Mouse (Mus musculus) myocyte (in vitro differentiated cells): ENCODE measurements around the gene Mrpl34. TPM values are rescaled to one million over a fixed set of nuclear protein-coding genes. Genes with fewer than 3 reads are reported as not detected.
A peak's percentile ranks its signal among the peaks of the same experiment; 100 is the strongest.
"Not testable (repeated sequence)": the region's sequence is repeated elsewhere in the genome, so short reads cannot be mapped to it uniquely, and the experiment has no call there.

Experiments used
- H3K27me3 ChIP-seq: one replicate; pipeline ENCODE4 v1.6.1; 2011; ENCODE audit not compliant: control insufficient read depth, insufficient read depth, insufficient read length
- H3K36me3 ChIP-seq: one replicate; pipeline ENCODE4 v1.6.1; 2011; ENCODE audit not compliant: control insufficient read depth, insufficient read depth
- H3K4me2 ChIP-seq: one replicate; pipeline ENCODE4 v1.6.1; 2011; ENCODE audit warnings: low read depth, control low read depth
- H3K4me3 ChIP-seq: one replicate; pipeline ENCODE4 v1.5.1; 2011; ENCODE audit warnings: mild to moderate bottlenecking, control low read depth, moderate library complexity
- H3K79me2 ChIP-seq: one replicate; pipeline ENCODE4 v1.6.1; 2011; ENCODE audit not compliant: control insufficient read depth, insufficient read depth
- H3ac ChIP-seq: one replicate; pipeline ENCODE4 v1.6.1; 2011; ENCODE audit not compliant: control insufficient read depth, insufficient read length
- CEBPB ChIP-seq: IDR thresholded peaks from 2 replicates; pipeline ENCODE4 v1.6.1; 2011; ENCODE audit warnings: mild to moderate bottlenecking, moderate library complexity; ENCODE audit not compliant: poor library complexity, insufficient read depth, severe bottlenecking
- E2F4 ChIP-seq: IDR thresholded peaks from one replicate; pipeline ENCODE4 v1.6.1; 2011; ENCODE audit warnings: mild to moderate bottlenecking, control low read depth, moderate library complexity; ENCODE audit not compliant: insufficient read depth
- MAX ChIP-seq: IDR thresholded peaks from one replicate; pipeline ENCODE4 v1.6.1; 2011; ENCODE audit warnings: low read depth, mild to moderate bottlenecking, control low read depth
- MYOD1 ChIP-seq, 3 experiments: IDR thresholded peaks; one replicate each; pipeline ENCODE4 v1.6.1; 2011; ENCODE audit warnings: control low read depth in 2 of 3, low read depth in 2 of 3, mild to moderate bottlenecking in 2 of 3, moderate library complexity in 1 of 3; ENCODE audit not compliant: insufficient read length in 2 of 3, control insufficient read depth in 1 of 3
- MYOG ChIP-seq, 3 experiments: IDR thresholded peaks; one replicate each; pipeline ENCODE4 v1.6.1; 2011; ENCODE audit warnings: control low read depth in 2 of 3, low read depth in 2 of 3, mild to moderate bottlenecking in 2 of 3; ENCODE audit not compliant: insufficient read length in 2 of 3, control insufficient read depth in 1 of 3, insufficient read depth in 1 of 3
- POLR2A ChIP-seq: IDR thresholded peaks from one replicate; pipeline ENCODE4 v1.6.1; 2011; ENCODE audit warnings: low read depth, mild to moderate bottlenecking, control low read depth, moderate library complexity; ENCODE audit not compliant: insufficient read length
- POLR2AphosphoS2 ChIP-seq: IDR thresholded peaks from one replicate; pipeline ENCODE4 v1.6.1; 2011; ENCODE audit warnings: low read depth, control low read depth; ENCODE audit not compliant: insufficient read length
- REST ChIP-seq: IDR thresholded peaks from one replicate; pipeline ENCODE4 v1.6.1; 2011; ENCODE audit warnings: mild to moderate bottlenecking, control low read depth, moderate library complexity; ENCODE audit not compliant: insufficient read depth, insufficient read length
- SRF ChIP-seq: IDR thresholded peaks from one replicate; pipeline ENCODE4 v1.6.1; 2011; ENCODE audit warnings: low read depth; ENCODE audit not compliant: control insufficient read depth, insufficient read length
- TCF12 ChIP-seq: IDR thresholded peaks from one replicate; pipeline ENCODE4 v1.6.1; 2011; ENCODE audit warnings: mild to moderate bottlenecking, control low read depth; ENCODE audit not compliant: poor library complexity, insufficient read depth, severe bottlenecking
- TCF3 ChIP-seq: IDR thresholded peaks from one replicate; pipeline ENCODE4 v1.6.1; 2011; ENCODE audit warnings: low read depth, control low read depth; ENCODE audit not compliant: insufficient read length
- USF1 ChIP-seq: IDR thresholded peaks from one replicate; pipeline ENCODE4 v1.6.1; 2011; ENCODE audit warnings: low read depth, mild to moderate bottlenecking, control low read depth, moderate library complexity
- polyA plus RNA-seq: library from polyadenylated mRNA; unstranded; fragments of >200 nt; fragmentation: generic; extraction: Trizol; gene quantifications from one replicate; pipeline ENCODE4 v1.2.1, GENCODE M21; 2012; ENCODE audit warnings: missing spikeins

Mrpl34 gene
- polyA plus RNA-seq = 79.0 TPM

- TF ChIP-seq POLR2A (peak; percentile 62), MYOD1 (IDR thresholded peaks at IDR 0.05; ENCODE audit: control insufficient read depth in 1 of 3, insufficient read length in 2 of 3, low read depth in 2 of 3) (peak in 2 of 3 experiments; percentile 40 to 77), TCF12 (peak; percentile 0), USF1 (no peak), REST (no peak), MYOG (IDR thresholded peaks at IDR 0.05; ENCODE audit: control insufficient read depth in 1 of 3, insufficient read depth in 1 of 3, insufficient read length in 2 of 3, low read depth in 2 of 3) (peak; percentile 28 to 75 (median 57)), POLR2AphosphoS2 (peak; percentile 30), TCF3 (peak; percentile 18), E2F4 (no peak), SRF (peak; percentile 73)
- H3ac ChIP-seq = peak within 1 kb of the TSS; percentile 49
- no peaks in the 10 kb centered on the region for H3K36me3 ChIP-seq
- H3K4me3 ChIP-seq = peak within 1 kb of the TSS; percentile 45
- peak within 1 kb of the TSS; percentile 98 for H3K4me2 ChIP-seq
- H3K79me2 ChIP-seq = peaks cover 13% of the 10 kb centered on the region
- no peaks in the 10 kb centered on the region for H3K27me3 ChIP-seq
Observed at GRCm38 (mm10) chr8:71464513-71465500, at the start of gene Mrpl34. Gene Mrpl34 (plus strand): TSS chr8:71464959.

GRCm38 (mm10) chr8:71422121-71422520, 42.6 kb upstream of the Mrpl34 start:
- no peaks in the 10 kb centered on the region for H3K27me3 ChIP-seq
- no peaks in the 10 kb centered on the region for H3K79me2 ChIP-seq
- H3K4me3 ChIP-seq = no peak overlapping the region
- no peak for TF ChIP-seq MAX
- TF ChIP-seq CEBPB = no peak
- TF ChIP-seq MYOD1 (IDR thresholded peaks at IDR 0.05; ENCODE audit: control insufficient read depth in 1 of 3, insufficient read length in 2 of 3, low read depth in 2 of 3) = no peak
- H3K4me2 ChIP-seq = no peak overlapping the region
- no peaks in the 10 kb centered on the region for H3K36me3 ChIP-seq
- no peak overlapping the region for H3ac ChIP-seq

GRCm38 (mm10) chr8:71432935-71433334, 31.8 kb upstream of the Mrpl34 start:
- not testable (repeated sequence) for H3K4me2 ChIP-seq, H3K4me3 ChIP-seq

GRCm38 (mm10) chr8:71437041-71437440, 27.7 kb upstream of the Mrpl34 start:
- Histone ChIP-seq H3K79me2 (no peaks in the 10 kb centered on the region), H3K36me3 (no peaks in the 10 kb centered on the region), H3K27me3 (no peaks in the 10 kb centered on the region), H3K4me2 (no peak overlapping the region), H3ac (no peak overlapping the region), H3K4me3 (no peak overlapping the region)
- no peak for TF ChIP-seq SRF

More at GRCm38 (mm10) chr8:71432935-71433334, 31.8 kb upstream of the Mrpl34 start:
- H3K27me3 ChIP-seq, H3ac ChIP-seq, H3K79me2 ChIP-seq, H3K36me3 ChIP-seq: not testable (repeated sequence)

- no peak for TF ChIP-seq SRF
- no peak for TF ChIP-seq POLR2AphosphoS2
- TF ChIP-seq E2F4 = no peak
- no peak for TF ChIP-seq USF1
- no peak for TF ChIP-seq MAX
- no peak for TF ChIP-seq CEBPB
- no peak for TF ChIP-seq TCF12
- TF ChIP-seq MYOD1 (IDR thresholded peaks at IDR 0.05; ENCODE audit: control insufficient read depth in 1 of 3, insufficient read length in 2 of 3, low read depth in 2 of 3) = no peak
- TF ChIP-seq TCF3 = no peak
- TF ChIP-seq MYOG (IDR thresholded peaks at IDR 0.05; ENCODE audit: control insufficient read depth in 1 of 3, insufficient read depth in 1 of 3, insufficient read length in 2 of 3, low read depth in 2 of 3) = no peak
- no peak for TF ChIP-seq POLR2A
- no peak for TF ChIP-seq REST
Observed at GRCm38 (mm10) chr8:71441404-71441803, 23.4 kb upstream of the Mrpl34 start.

More at GRCm38 (mm10) chr8:71441404-71441803, 23.4 kb upstream of the Mrpl34 start:
- no peak overlapping the region for H3ac ChIP-seq
- no peaks in the 10 kb centered on the region for H3K36me3 ChIP-seq
- no peak overlapping the region for H3K4me2 ChIP-seq
- H3K4me3 ChIP-seq = no peak overlapping the region
- no peaks in the 10 kb centered on the region for H3K79me2 ChIP-seq
- no peaks in the 10 kb centered on the region for H3K27me3 ChIP-seq
